In genomic region chr4:120680953-120681352, GRCm38 (mm10) we compare ENCODE assay signal across 9 mouse cellular contexts. TPM values are rescaled to one million over a fixed set of nuclear protein-coding genes. Genes with fewer than 3 reads are reported as not detected.
A peak's percentile ranks its signal among the peaks of the same experiment; 100 is the strongest.
DNase-seq lines count a peak whose midpoint lies in the region; ATAC-seq lines count a peak whose summit lies in the region.
"Had no signal": no experiment of that assay in that cellular context is flagged by ENCODE, and none has a peak within 500 bp of the region (broad histone marks: within the 10 kb centered on the region; RNA-seq: fewer than 3 reads in every experiment).

No protein-coding gene starts in this region.

- no peaks in the 10 kb centered on the region for H3K4me1 ChIP-seq in intestine, embryonic 14.5 days (replicated peaks; ENCODE audit: control insufficient read depth, insufficient read depth, low read length)
- no peaks in the 10 kb centered on the region for H3K4me1 ChIP-seq in intestine, embryonic 16.5 days (ENCODE audit: control insufficient read depth, insufficient read depth, low read length)
- H3K4me1 ChIP-seq: embryonic facial prominence, embryonic 15.5 days; limb, embryonic 15.5 days had no signal

- 57% methylated on average over 7 of the region's 7 CpGs for WGBS in intestine, embryonic 14.5 days
- WGBS in intestine, embryonic 16.5 days: 55% methylated on average over 7 of the region's 7 CpGs

- no peaks in the 10 kb centered on the region for H3K9me3 ChIP-seq in intestine, embryonic 14.5 days (ENCODE audit: control insufficient read depth, low read length)
- H3K9me3 ChIP-seq in intestine, embryonic 16.5 days (ENCODE audit: control insufficient read depth, low read length): no peaks in the 10 kb centered on the region
- H3K9me3 ChIP-seq: embryonic facial prominence, embryonic 15.5 days; limb, embryonic 15.5 days had no signal

- H3K36me3 ChIP-seq in intestine, embryonic 14.5 days (ENCODE audit: control insufficient read depth, insufficient read depth, low read length): no peaks in the 10 kb centered on the region
- H3K36me3 ChIP-seq in intestine, embryonic 16.5 days (ENCODE audit: control insufficient read depth, insufficient read depth, low read length): no peaks in the 10 kb centered on the region
- H3K36me3 ChIP-seq: embryonic facial prominence, embryonic 15.5 days; limb, embryonic 15.5 days had no signal

- H3K27me3 ChIP-seq in intestine, embryonic 14.5 days (replicated peaks; ENCODE audit: control insufficient read depth, insufficient read depth, low read length): no peaks in the 10 kb centered on the region
- no peaks in the 10 kb centered on the region for H3K27me3 ChIP-seq in intestine, embryonic 16.5 days (replicated peaks; ENCODE audit: control insufficient read depth, insufficient read depth, low read length)
- H3K27me3 ChIP-seq: embryonic facial prominence, embryonic 15.5 days; limb, embryonic 15.5 days had no signal

- H3K4me2 ChIP-seq in intestine, embryonic 14.5 days (ENCODE audit: low read length): no peak overlapping the region
- no peak overlapping the region for H3K4me2 ChIP-seq in intestine, embryonic 16.5 days (ENCODE audit: low read depth, low read length)
- H3K4me2 ChIP-seq: embryonic facial prominence, embryonic 15.5 days; limb, embryonic 15.5 days had no signal

- ATAC-seq in intestine, embryonic 14.5 days (replicated peaks; ENCODE audit: low FRiP score, low TSS enrichment, low read depth): 0 out of 2 replicates have a peak, but pooled peaks have one; percentile 47
- ATAC-seq in intestine, embryonic 16.5 days: no peak
- peak; percentile 59; the same call in 1 of the 2 replicates for ATAC-seq in erythroid progenitor cell, adult 5-6 weeks (replicated peaks; ENCODE audit: low FRiP score, poor library complexity, severe bottlenecking)
- peak; percentile 51; the same call in 1 of the 2 replicates for ATAC-seq in megakaryocyte progenitor cell, adult 5-6 weeks (replicated peaks; ENCODE audit: poor library complexity)

- DNase-seq in intestine, embryonic 14.5 days (ENCODE audit: low spot score): no peak
- DNase-seq in CD4-positive helper T cell, adult 2 months (ENCODE audit: low read depth, low spot score): peak; percentile 46
- DNase-seq in NIH3T3 (ENCODE audit: low read depth): peak; percentile 57
- no peak for DNase-seq in layer of hippocampus, postnatal 14 days (ENCODE audit: low spot score in 2 of 2)

- H3K27ac ChIP-seq in intestine, embryonic 14.5 days (ENCODE audit: low read depth): no peak overlapping the region
- H3K27ac ChIP-seq in intestine, embryonic 16.5 days (ENCODE audit: low read length): no peak overlapping the region
- H3K27ac ChIP-seq: embryonic facial prominence, embryonic 15.5 days; limb, embryonic 15.5 days had no signal

- no peak overlapping the region for H3K9ac ChIP-seq in intestine, embryonic 14.5 days (ENCODE audit: low read length)
- no peak overlapping the region for H3K9ac ChIP-seq in intestine, embryonic 16.5 days (ENCODE audit: low read depth, low read length)
- H3K9ac ChIP-seq: embryonic facial prominence, embryonic 15.5 days; limb, embryonic 15.5 days had no signal

- H3K4me3 ChIP-seq in intestine, embryonic 14.5 days (ENCODE audit: low read depth, low read length): no peak overlapping the region
- no peak overlapping the region for H3K4me3 ChIP-seq in intestine, embryonic 16.5 days (ENCODE audit: low read length)
- H3K4me3 ChIP-seq: embryonic facial prominence, embryonic 15.5 days; limb, embryonic 15.5 days had no signal

RNA-seq across cellular contexts. Expression of gene Cited4, which starts 14.6 kb away (rescaled TPM):
- 0.77 and 1.2 TPM in 2 replicates for polyA plus RNA-seq in intestine, embryonic 14.5 days (2014; fragmentation: Nextera tagmentation; extraction: Ambion mirVana)
- polyA plus RNA-seq in intestine, embryonic 16.5 days (2015; fragmentation: Nextera tagmentation; extraction: Ambion mirVana): 1.5 and 2.4 TPM in 2 replicates
- 10.9 and 13.3 TPM in 2 replicates for total RNA-seq in erythroid progenitor cell, adult 5-6 weeks (2015; ENCODE audit: low replicate concordance)
- total RNA-seq in erythroid progenitor cell, adult 5-6 weeks (2017; ENCODE audit: low replicate concordance): 5.6 TPM in 2 replicates
- total RNA-seq in megakaryocyte progenitor cell, adult 5-6 weeks (2015): 3.2 and 4.6 TPM in 2 replicates
- 5.6 and 7.5 TPM in 2 replicates for total RNA-seq in megakaryocyte progenitor cell, adult 5-6 weeks (2017)
- 1 to 10 TPM; 2.6 to 4.0 TPM for total RNA-seq in layer of hippocampus, postnatal 14 days (2021)

Comparison
In these comparisons a context has a peak if more than half of its experiments do, and no peak if none do; other contexts are left out.
1. DNase-seq: peak in CD4-positive helper T cell, adult 2 months (single experiment) and NIH3T3 (single experiment); none in intestine, embryonic 14.5 days (single experiment) and layer of hippocampus, postnatal 14 days (0 of 2).